Mouse (Mus musculus) spleen, postnatal 0 days (tissue): Measurements from ENCODE around the gene Speer4e. TPM values are rescaled to one million over a fixed set of nuclear protein-coding genes. Genes with fewer than 3 reads are reported as not detected.

Source experiments
- polyA plus RNA-seq: library from polyadenylated mRNA; unstranded; fragments of >200 nt; fragmentation: Nextera tagmentation; extraction: Ambion mirVana; gene quantifications from 2 replicates; pipeline ENCODE4 v1.2.1, GENCODE M21; 2015

Gene Speer4e
- 0.10 TPM in 1 of 2 replicates, not detected in the other for polyA plus RNA-seq

DNA sequence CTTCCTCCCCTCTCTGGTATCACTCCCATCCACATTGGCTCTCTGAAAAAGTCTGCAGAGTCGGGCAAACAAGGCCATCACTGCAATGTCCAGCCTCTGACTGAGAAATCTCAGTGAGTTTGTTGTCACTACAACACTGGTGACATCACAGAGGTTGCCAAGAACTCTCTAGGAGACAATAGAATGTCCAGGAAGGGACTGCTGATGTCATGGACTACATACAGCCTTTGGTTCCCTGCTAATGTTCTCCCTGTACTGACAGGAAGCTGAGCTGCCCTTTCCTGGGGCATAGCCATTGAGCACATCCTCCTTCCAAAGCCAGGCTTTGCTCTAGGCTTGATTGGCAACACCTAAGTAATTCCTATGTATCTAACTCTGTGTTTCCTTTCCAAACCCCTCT is at the start of gene Speer4e:
Gene Speer4e, minus strand, starts transcription at position 101 of the 400 bp plus-strand sequence.

DNA sequence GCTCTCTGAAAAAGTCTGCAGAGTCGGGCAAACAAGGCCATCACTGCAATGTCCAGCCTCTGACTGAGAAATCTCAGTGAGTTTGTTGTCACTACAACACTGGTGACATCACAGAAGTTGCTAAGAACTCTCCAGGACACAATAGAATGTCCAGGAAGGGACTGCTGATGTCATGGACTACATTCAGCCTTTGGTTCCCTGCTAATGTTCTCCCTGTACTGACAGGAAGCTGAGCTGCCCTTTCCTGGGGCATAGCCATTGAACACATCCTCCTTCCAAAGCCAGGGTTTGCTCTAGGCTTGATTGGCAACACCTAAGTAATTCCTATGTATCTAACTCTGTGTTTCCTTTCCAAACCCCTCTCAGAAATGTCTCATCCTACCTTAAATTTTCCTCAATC is 40.6 kb upstream of the Speer4e start, which contains the start of gene Gm10354:
Gene Gm10354, minus strand, starts transcription at position 101 of the 400 bp plus-strand sequence.

DNA sequence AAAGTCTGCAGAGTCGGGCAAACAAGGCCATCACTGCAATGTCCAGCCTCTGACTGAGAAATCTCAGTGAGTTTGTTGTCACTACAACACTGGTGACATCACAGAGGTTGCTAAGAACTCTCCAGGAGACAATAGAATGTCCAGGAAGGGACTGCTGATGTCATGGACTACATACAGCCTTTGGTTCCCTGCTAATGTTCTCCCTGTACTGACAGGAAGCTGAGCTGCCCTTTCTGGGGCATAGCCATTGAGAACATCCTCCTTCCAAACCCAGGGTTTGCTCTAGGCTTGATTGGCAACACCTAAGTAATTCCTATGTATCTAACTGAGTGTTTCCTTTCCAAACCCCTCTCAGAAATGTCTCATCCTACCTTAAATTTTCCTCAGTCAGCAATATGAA is 23.4 kb downstream of the Speer4e start, which contains the start of gene Gm9758:
Gene Gm9758, minus strand, starts transcription at position 101 of the 400 bp plus-strand sequence.

Other genes with a start within 250 kb of the Speer4e start
- not detected in 2 replicates for gene Gm9758, start 23.5 kb downstream of the Speer4e start, polyA plus RNA-seq
- gene Gm10354, start 40.5 kb upstream of the Speer4e start, polyA plus RNA-seq = not detected in 2 replicates
- gene Gm17019, start 94.6 kb upstream of the Speer4e start, polyA plus RNA-seq = not detected in 2 replicates